In genomic region chr4:100008371-100009090, GRCm38 (mm10) we compare ENCODE assay signal across 8 mouse cellular contexts.
A peak's percentile ranks its signal among the peaks of the same experiment; 100 is the strongest.
DNase-seq lines count a peak whose midpoint lies in the region; ATAC-seq and TF ChIP-seq lines count a peak whose summit lies in the region.

No protein-coding gene starts in this region.

- TF ChIP-seq CTCF in midbrain, postnatal 0 days (IDR thresholded peaks at IDR 0.05) = peak; percentile 85

- no peak overlapping the region for H3K4me2 ChIP-seq in forebrain, embryonic 12.5 days
- no peak overlapping the region for H3K4me2 ChIP-seq in heart, embryonic 13.5 days
- no peak overlapping the region for H3K4me2 ChIP-seq in kidney, embryonic 15.5 days
- H3K4me2 ChIP-seq in limb, embryonic 13.5 days (replicated peaks) = no peak overlapping the region
- H3K4me2 ChIP-seq in midbrain, postnatal 0 days (ENCODE audit: low read depth, low read length, poor library complexity, severe bottlenecking) = no peak overlapping the region

- WGBS in forebrain, embryonic 12.5 days = 45% methylated on average over 5 of the region's 5 CpGs
- WGBS in heart, embryonic 13.5 days = 36% methylated on average over 5 of the region's 5 CpGs
- 44% methylated on average over 5 of the region's 5 CpGs for WGBS in kidney, embryonic 15.5 days
- 47% methylated on average over 5 of the region's 5 CpGs for WGBS in limb, embryonic 13.5 days
- WGBS in midbrain, postnatal 0 days = 37% methylated on average over 5 of the region's 5 CpGs

- H3K27ac ChIP-seq in forebrain, embryonic 12.5 days = no peak overlapping the region
- no peak overlapping the region for H3K27ac ChIP-seq in heart, embryonic 13.5 days (replicated peaks)
- H3K27ac ChIP-seq in kidney, embryonic 15.5 days = peak overlapping the region; percentile 69
- H3K27ac ChIP-seq in limb, embryonic 13.5 days = no peak overlapping the region
- no peak overlapping the region for H3K27ac ChIP-seq in midbrain, postnatal 0 days (ENCODE audit: low read depth, low read length)

- H3K9ac ChIP-seq in forebrain, embryonic 12.5 days = no peak overlapping the region
- no peak overlapping the region for H3K9ac ChIP-seq in heart, embryonic 13.5 days
- H3K9ac ChIP-seq in kidney, embryonic 15.5 days = no peak overlapping the region
- no peak overlapping the region for H3K9ac ChIP-seq in limb, embryonic 13.5 days
- no peak overlapping the region for H3K9ac ChIP-seq in midbrain, postnatal 0 days (replicated peaks; ENCODE audit: low read length, poor library complexity, severe bottlenecking)

- no peak overlapping the region for H3K4me3 ChIP-seq in forebrain, embryonic 12.5 days (replicated peaks)
- H3K4me3 ChIP-seq in heart, embryonic 13.5 days = no peak overlapping the region
- H3K4me3 ChIP-seq in kidney, embryonic 15.5 days (replicated peaks) = no peak overlapping the region
- no peak overlapping the region for H3K4me3 ChIP-seq in limb, embryonic 13.5 days
- H3K4me3 ChIP-seq in midbrain, postnatal 0 days (ENCODE audit: low read depth, low read length) = no peak overlapping the region

- H3K9me3 ChIP-seq in forebrain, embryonic 12.5 days = no peaks in the 10 kb centered on the region
- no peaks in the 10 kb centered on the region for H3K9me3 ChIP-seq in heart, embryonic 13.5 days
- no peaks in the 10 kb centered on the region for H3K9me3 ChIP-seq in kidney, embryonic 15.5 days (replicated peaks)
- no peaks in the 10 kb centered on the region for H3K9me3 ChIP-seq in limb, embryonic 13.5 days
- no peaks in the 10 kb centered on the region for H3K9me3 ChIP-seq in midbrain, postnatal 0 days (ENCODE audit: low read length)

- H3K4me1 ChIP-seq in forebrain, embryonic 12.5 days = peaks cover 6% of the 10 kb centered on the region; the same call in 1 of the 2 replicates
- H3K4me1 ChIP-seq in heart, embryonic 13.5 days = 0 out of 2 replicates have a peak, but pooled peaks cover 8% of the 10 kb centered on the region
- H3K4me1 ChIP-seq in kidney, embryonic 15.5 days = peaks cover 15% of the 10 kb centered on the region
- H3K4me1 ChIP-seq in limb, embryonic 13.5 days = peaks cover 18% of the 10 kb centered on the region
- no peaks in the 10 kb centered on the region for H3K4me1 ChIP-seq in midbrain, postnatal 0 days (ENCODE audit: insufficient read depth, low read length)

- DNase-seq in 416B (ENCODE audit: low read depth) = peak; percentile 64
- peak; percentile 34 for DNase-seq in brain, embryonic 18.5 days (ENCODE audit: low read depth, low spot score)
- peak; percentile 85 for DNase-seq in midbrain, postnatal 0 days (ENCODE audit: low spot score)
- DNase-seq in testis, postnatal 14 days (ENCODE audit: low spot score) = peak; percentile 62

- ATAC-seq in forebrain, embryonic 12.5 days (ENCODE audit: low FRiP score) = peak; percentile 53; the same call in 1 of the 2 replicates
- 0 out of 2 replicates have a peak, but pooled peaks have one; percentile 51 for ATAC-seq in heart, embryonic 13.5 days (ENCODE audit: extremely low read depth, insufficient number of reproducible peaks, low FRiP score, low TSS enrichment)
- peak; percentile 86 for ATAC-seq in kidney, embryonic 15.5 days (replicated peaks; ENCODE audit: low FRiP score)
- peak; percentile 71; the same call in 1 of the 2 replicates for ATAC-seq in limb, embryonic 13.5 days (ENCODE audit: low FRiP score, low read depth)
- ATAC-seq in midbrain, postnatal 0 days (ENCODE audit: low FRiP score) = peak; percentile 85

- H3K27me3 ChIP-seq in forebrain, embryonic 12.5 days = no peaks in the 10 kb centered on the region
- H3K27me3 ChIP-seq in heart, embryonic 13.5 days (replicated peaks) = no peaks in the 10 kb centered on the region
- H3K27me3 ChIP-seq in kidney, embryonic 15.5 days = no peaks in the 10 kb centered on the region
- 0 out of 2 replicates have a peak, but pooled peaks cover 8% of the 10 kb centered on the region for H3K27me3 ChIP-seq in limb, embryonic 13.5 days
- no peaks in the 10 kb centered on the region for H3K27me3 ChIP-seq in midbrain, postnatal 0 days (ENCODE audit: insufficient read depth, low read length)

- no peaks in the 10 kb centered on the region for H3K36me3 ChIP-seq in forebrain, embryonic 12.5 days (replicated peaks)
- H3K36me3 ChIP-seq in heart, embryonic 13.5 days = no peaks in the 10 kb centered on the region
- no peaks in the 10 kb centered on the region for H3K36me3 ChIP-seq in kidney, embryonic 15.5 days
- H3K36me3 ChIP-seq in limb, embryonic 13.5 days = no peaks in the 10 kb centered on the region
- no peaks in the 10 kb centered on the region for H3K36me3 ChIP-seq in midbrain, postnatal 0 days (ENCODE audit: insufficient read depth, low read length)

Comparison
In these comparisons a context has a peak if more than half of its experiments do, and no peak if none do; other contexts are left out.
1. DNase-seq: peak in every context shown above with its lines; median percentile 85 in midbrain, postnatal 0 days; 64 in 416B; 62 in testis, postnatal 14 days; 34 in brain, embryonic 18.5 days.